In genomic region chrX:12123687-12124087, GRCm38 (mm10) we compare ENCODE assay signal across 9 mouse cellular contexts. TPM values are rescaled to one million over a fixed set of nuclear protein-coding genes. Genes with fewer than 3 reads are reported as not detected.
A peak's percentile ranks its signal among the peaks of the same experiment; 100 is the strongest.
DNase-seq lines count a peak whose midpoint lies in the region; ATAC-seq and TF ChIP-seq lines count a peak whose summit lies in the region.
"Had no signal": no experiment of that assay in that cellular context is flagged by ENCODE, and none has a peak within 500 bp of the region (broad histone marks: within the 10 kb centered on the region; RNA-seq: fewer than 3 reads in every experiment).

No protein-coding gene starts in this region.

- H3K36me3 ChIP-seq in forebrain, embryonic 10.5 days (replicated peaks): no peaks in the 10 kb centered on the region
- H3K36me3 ChIP-seq in forebrain, embryonic 16.5 days (ENCODE audit: control insufficient read depth, insufficient read depth): no peaks in the 10 kb centered on the region
- H3K36me3 ChIP-seq in lung, embryonic 14.5 days (ENCODE audit: insufficient read depth): no peaks in the 10 kb centered on the region
- H3K36me3 ChIP-seq in embryonic facial prominence, embryonic 12.5 days: no peaks in the 10 kb centered on the region
- H3K36me3 ChIP-seq in limb, embryonic 11.5 days (ENCODE audit: control insufficient read depth, insufficient read depth, low read length): no peaks in the 10 kb centered on the region
- H3K36me3 ChIP-seq: liver, embryonic 15.5 days had no signal

- H3K27ac ChIP-seq in forebrain, embryonic 10.5 days: peak overlapping the region; percentile 69
- no peak overlapping the region for H3K27ac ChIP-seq in forebrain, embryonic 16.5 days (ENCODE audit: low read length)
- peak overlapping the region; percentile 89; the same call in 1 of the 2 replicates for H3K27ac ChIP-seq in lung, embryonic 14.5 days (ENCODE audit: low read depth)
- H3K27ac ChIP-seq in embryonic facial prominence, embryonic 12.5 days: peak overlapping the region; percentile 79
- H3K27ac ChIP-seq in limb, embryonic 11.5 days (replicated peaks; ENCODE audit: low read depth, low read length): no peak overlapping the region

- no peaks in the 10 kb centered on the region for H3K9me3 ChIP-seq in forebrain, embryonic 10.5 days
- H3K9me3 ChIP-seq in forebrain, embryonic 16.5 days (ENCODE audit: control insufficient read depth, low read length): no peaks in the 10 kb centered on the region
- no peaks in the 10 kb centered on the region for H3K9me3 ChIP-seq in lung, embryonic 14.5 days (ENCODE audit: low read depth, low read length)
- no peaks in the 10 kb centered on the region for H3K9me3 ChIP-seq in embryonic facial prominence, embryonic 12.5 days
- no peaks in the 10 kb centered on the region for H3K9me3 ChIP-seq in limb, embryonic 11.5 days (ENCODE audit: control insufficient read depth, low read length)
- H3K9me3 ChIP-seq: liver, embryonic 15.5 days had no signal

- H3K4me3 ChIP-seq in forebrain, embryonic 10.5 days: peak overlapping the region; percentile 6; the same call in 1 of the 2 replicates
- H3K4me3 ChIP-seq in forebrain, embryonic 16.5 days (replicated peaks; ENCODE audit: low read length): no peak overlapping the region
- no peak overlapping the region for H3K4me3 ChIP-seq in lung, embryonic 14.5 days (ENCODE audit: low read depth, low read length)
- H3K4me3 ChIP-seq in embryonic facial prominence, embryonic 12.5 days: no peak overlapping the region
- no peak overlapping the region for H3K4me3 ChIP-seq in limb, embryonic 11.5 days (ENCODE audit: low read depth, low read length)

- no peak for TF ChIP-seq CTCF in lung, embryonic 14.5 days (IDR thresholded peaks at IDR 0.05; ENCODE audit: low read depth)

- peaks cover 81% of the 10 kb centered on the region for H3K27me3 ChIP-seq in forebrain, embryonic 10.5 days (ENCODE audit: poor library complexity, severe bottlenecking)
- peaks cover 15% of the 10 kb centered on the region for H3K27me3 ChIP-seq in forebrain, embryonic 16.5 days (replicated peaks; ENCODE audit: control insufficient read depth, insufficient read depth, low read length)
- peaks cover 19% of the 10 kb centered on the region for H3K27me3 ChIP-seq in lung, embryonic 14.5 days (ENCODE audit: insufficient read depth, low read length)
- H3K27me3 ChIP-seq in embryonic facial prominence, embryonic 12.5 days: peaks cover 46% of the 10 kb centered on the region
- peaks cover 39% of the 10 kb centered on the region for H3K27me3 ChIP-seq in limb, embryonic 11.5 days (ENCODE audit: control insufficient read depth, insufficient read depth, low read length)

- DNase-seq in forebrain, embryonic 10.5 days (ENCODE audit: extremely low spot score, low spot score): no peak
- DNase-seq in lung, embryonic 14.5 days: no peak
- no peak for DNase-seq in lung, postnatal 36 days
- peak; percentile 24 for DNase-seq in limb, embryonic 11.5 days (ENCODE audit: low spot score)
- no peak for DNase-seq in Muller cell, postnatal 12 days (ENCODE audit: inconsistent ontology term)
- no peak for DNase-seq in gastrocnemius, postnatal 4 days (ENCODE audit: low spot score in 2 of 2)

- no peak overlapping the region for H3K9ac ChIP-seq in forebrain, embryonic 16.5 days (replicated peaks; ENCODE audit: low read depth, low read length)
- H3K9ac ChIP-seq in lung, embryonic 14.5 days: no peak overlapping the region
- no peak overlapping the region for H3K9ac ChIP-seq in embryonic facial prominence, embryonic 12.5 days
- H3K9ac ChIP-seq in limb, embryonic 11.5 days (ENCODE audit: low read length): no peak overlapping the region; the same call in 1 of the 2 replicates
- H3K9ac ChIP-seq: liver, embryonic 15.5 days had no signal

- peaks cover 57% of the 10 kb centered on the region for H3K4me1 ChIP-seq in forebrain, embryonic 10.5 days
- peaks cover 25% of the 10 kb centered on the region for H3K4me1 ChIP-seq in forebrain, embryonic 16.5 days (replicated peaks; ENCODE audit: control insufficient read depth, insufficient read depth, low read length)
- peaks cover 3% of the 10 kb centered on the region; the same call in 1 of the 2 replicates for H3K4me1 ChIP-seq in lung, embryonic 14.5 days (ENCODE audit: insufficient read depth)
- H3K4me1 ChIP-seq in embryonic facial prominence, embryonic 12.5 days: peaks cover 21% of the 10 kb centered on the region
- peaks cover 11% of the 10 kb centered on the region for H3K4me1 ChIP-seq in limb, embryonic 11.5 days (ENCODE audit: control insufficient read depth, insufficient read depth, low read length)

- no peak for ATAC-seq in forebrain, embryonic 16.5 days
- ATAC-seq in lung, embryonic 14.5 days (ENCODE audit: insufficient read depth): no peak
- ATAC-seq in embryonic facial prominence, embryonic 12.5 days (ENCODE audit: insufficient number of reproducible peaks, insufficient read depth, low FRiP score, low TSS enrichment): no peak
- ATAC-seq in limb, embryonic 11.5 days (ENCODE audit: insufficient number of reproducible peaks, low FRiP score, low TSS enrichment, low read depth): no peak

- H3K4me2 ChIP-seq in forebrain, embryonic 16.5 days (ENCODE audit: low read length): no peak overlapping the region
- H3K4me2 ChIP-seq in lung, embryonic 14.5 days: peak overlapping the region; percentile 51
- H3K4me2 ChIP-seq in embryonic facial prominence, embryonic 12.5 days (replicated peaks): peak overlapping the region; percentile 42
- H3K4me2 ChIP-seq in limb, embryonic 11.5 days (ENCODE audit: low read depth, severe bottlenecking): no peak overlapping the region

- WGBS in forebrain, embryonic 10.5 days: 4% methylated on average over 6 of the region's 6 CpGs
- 10% methylated on average over 6 of the region's 6 CpGs for WGBS in forebrain, embryonic 16.5 days
- WGBS in lung, embryonic 14.5 days: 12% methylated on average over 6 of the region's 6 CpGs
- 12% methylated on average over 6 of the region's 6 CpGs for WGBS in embryonic facial prominence, embryonic 12.5 days
- WGBS in limb, embryonic 11.5 days: 8% methylated on average over 6 of the region's 6 CpGs

RNA-seq across cellular contexts. Expression of gene Bcor, which starts 36.5 kb away (rescaled TPM):
- polyA plus RNA-seq in forebrain, embryonic 10.5 days (2016; fragmentation: Nextera tagmentation; extraction: Ambion mirVana): 18.0 and 18.9 TPM in 2 replicates
- polyA plus RNA-seq in forebrain, embryonic 16.5 days (2015; fragmentation: Nextera tagmentation; extraction: Ambion mirVana): 17.4 and 18.1 TPM in 2 replicates
- polyA plus RNA-seq in lung, embryonic 14.5 days (2014; fragmentation: Nextera tagmentation; extraction: Ambion mirVana): 27.8 and 28.9 TPM in 2 replicates
- 20.6 TPM in 2 replicates for polyA plus RNA-seq in embryonic facial prominence, embryonic 12.5 days (2016; fragmentation: Nextera tagmentation; extraction: Ambion mirVana)
- 26.6 and 30.5 TPM in 2 replicates for polyA plus RNA-seq in limb, embryonic 11.5 days (2014; fragmentation: Nextera tagmentation; extraction: Ambion mirVana)
- total RNA-seq in gastrocnemius, postnatal 4 days (2021): 10 to 100 TPM; 38.1 to 38.7 TPM

Comparison
In these comparisons a context has a peak if more than half of its experiments do, and no peak if none do; other contexts are left out.
1. H3K27ac ChIP-seq: peak in forebrain, embryonic 10.5 days (single experiment), lung, embryonic 14.5 days (single experiment) and embryonic facial prominence, embryonic 12.5 days (single experiment); none in forebrain, embryonic 16.5 days (single experiment) and limb, embryonic 11.5 days (single experiment).
2. H3K4me2 ChIP-seq: peak in lung, embryonic 14.5 days (single experiment) and embryonic facial prominence, embryonic 12.5 days (single experiment); none in forebrain, embryonic 16.5 days (single experiment) and limb, embryonic 11.5 days (single experiment).